Mouse (Mus musculus) lung, postnatal 36 days (tissue): ENCODE results near the gene Wdfy4.

Experiments
- DNase-seq: peaks from one replicate; pipeline ENCODE4 v3.0.0; 2022; ENCODE audit warnings: mixed read lengths

Gene Wdfy4

DNA sequence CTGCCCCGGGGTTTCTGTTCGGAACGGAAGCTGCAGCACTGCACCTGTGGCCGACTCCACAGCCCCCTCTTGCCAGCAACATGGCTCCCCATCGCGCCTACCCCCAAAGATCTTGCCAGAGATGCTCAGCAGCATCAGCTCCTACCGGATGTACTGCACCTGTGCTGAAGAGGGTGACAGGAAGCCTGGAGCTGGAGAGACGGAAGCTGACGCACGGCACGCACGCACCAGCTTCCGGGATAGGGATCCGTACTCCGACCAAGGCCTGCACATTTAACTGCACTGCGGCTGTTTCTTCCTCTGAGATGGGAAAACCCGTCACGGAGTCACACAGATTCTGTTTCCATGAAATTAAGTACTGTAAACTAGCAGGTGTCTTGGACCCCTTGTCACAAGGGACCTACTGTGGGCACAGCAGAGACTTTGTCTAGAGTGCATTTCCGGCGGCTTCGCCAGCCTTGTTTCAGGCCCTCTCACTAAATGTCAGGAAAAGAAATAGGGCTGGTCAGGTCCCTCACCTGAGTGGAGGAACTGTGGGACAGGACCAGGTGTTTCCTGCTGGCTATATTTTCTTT, 4.6 kb upstream of the Wdfy4 start:
- no peak for DNase-seq

- no peak for DNase-seq
Measured at GRCm38 (mm10) chr14:33189230-33189629, 3.9 kb upstream of the Wdfy4 start.

DNA sequence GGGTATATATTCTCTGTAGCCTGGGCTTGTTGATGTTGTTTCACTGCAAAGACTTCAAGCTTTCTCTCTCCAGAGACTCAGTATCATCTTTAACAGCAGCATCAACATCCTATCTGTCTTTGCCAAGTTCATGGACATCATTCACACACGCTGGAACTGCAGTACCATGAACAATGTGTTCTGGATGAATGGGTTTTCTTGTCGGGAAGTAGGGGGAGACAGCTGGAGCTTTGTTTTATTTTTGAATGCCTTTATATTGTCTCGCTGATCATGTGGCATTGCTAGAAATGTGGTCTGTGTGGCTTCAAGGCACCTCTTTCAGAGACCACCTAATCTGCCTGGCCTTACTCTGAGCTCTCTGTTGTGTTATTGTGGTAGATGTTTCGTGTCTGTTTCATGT, 1.9 kb upstream of the Wdfy4 start:
- DNase-seq: no peak

DNA sequence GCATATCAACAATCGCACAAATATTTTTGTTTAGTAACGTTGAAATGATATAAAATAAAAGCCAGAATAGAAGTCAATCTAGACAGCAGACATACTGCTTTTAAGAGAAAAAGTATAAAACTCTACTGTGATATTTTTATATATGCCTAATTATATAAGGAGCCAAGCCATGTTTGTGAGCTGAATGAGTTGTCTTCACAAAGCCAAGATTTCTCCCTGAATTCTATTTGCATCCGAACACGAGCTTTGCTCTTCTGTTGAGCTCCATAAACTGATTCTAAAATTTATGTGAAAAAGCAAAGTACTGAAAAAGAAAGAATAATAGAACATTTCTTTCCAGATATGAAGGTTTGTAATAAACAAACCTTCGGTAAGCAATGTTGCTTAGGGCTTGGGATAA, 5.2 kb downstream of the Wdfy4 start:
- DNase-seq: no peak

DNA sequence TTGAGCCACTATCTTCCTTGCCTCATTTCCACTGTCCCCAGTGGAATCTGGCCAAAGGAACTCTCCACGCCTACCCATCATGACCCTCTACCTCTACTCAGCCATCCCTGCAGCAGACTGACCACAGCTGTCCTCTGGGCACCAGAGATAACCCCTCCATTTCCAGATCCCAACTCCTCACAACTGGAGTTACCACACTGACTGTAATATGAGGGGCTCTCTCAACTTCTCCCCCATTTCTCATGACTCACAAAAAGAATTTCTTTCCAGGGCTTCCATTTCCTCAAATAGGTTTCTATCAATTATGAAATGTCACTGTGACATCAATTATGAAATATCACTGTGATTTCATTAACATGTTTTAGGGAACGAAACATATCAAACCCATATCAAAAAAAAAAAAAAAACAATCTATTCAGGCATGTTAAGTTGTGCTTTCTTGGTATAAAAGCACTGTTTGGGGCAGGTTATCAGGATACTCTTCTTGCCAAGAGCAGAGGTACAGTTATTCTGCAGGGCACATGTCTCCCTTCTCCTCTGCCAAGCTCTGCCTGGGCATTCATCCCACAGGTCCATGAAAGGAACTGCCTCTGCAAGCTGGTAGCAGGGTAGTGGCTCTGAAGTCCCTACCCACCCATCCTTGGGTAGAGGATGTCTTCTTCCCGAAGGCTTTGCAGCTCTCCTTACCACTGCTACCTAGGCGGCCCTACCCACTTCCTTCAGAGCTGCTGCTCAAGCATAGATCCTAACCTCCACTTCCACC, 10.1 kb downstream of the Wdfy4 start:
- DNase-seq: no peak

DNA sequence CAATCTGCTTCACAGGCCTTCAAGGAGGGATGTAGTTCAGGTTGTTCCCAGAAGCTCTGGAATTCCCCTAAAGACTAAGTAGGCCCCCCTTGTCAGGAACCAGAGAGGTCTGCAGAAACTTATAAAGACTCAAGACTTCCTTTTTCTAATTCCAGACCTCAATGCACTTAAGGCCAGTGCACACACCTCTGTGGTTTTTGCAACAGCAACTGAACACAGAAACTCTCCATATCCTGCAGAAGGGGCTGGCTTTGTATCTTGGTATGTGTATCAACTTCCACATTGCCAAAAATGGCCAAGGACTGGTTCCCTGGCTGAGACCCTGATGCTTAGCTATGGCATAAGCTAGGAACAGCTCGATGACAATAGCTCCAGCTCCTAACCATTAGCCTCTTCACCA, 13.4 kb downstream of the Wdfy4 start:
- no peak for DNase-seq

GRCm38 (mm10) chr14:33168750-33169149, 16.6 kb downstream of the Wdfy4 start:
- DNase-seq: no peak

DNA sequence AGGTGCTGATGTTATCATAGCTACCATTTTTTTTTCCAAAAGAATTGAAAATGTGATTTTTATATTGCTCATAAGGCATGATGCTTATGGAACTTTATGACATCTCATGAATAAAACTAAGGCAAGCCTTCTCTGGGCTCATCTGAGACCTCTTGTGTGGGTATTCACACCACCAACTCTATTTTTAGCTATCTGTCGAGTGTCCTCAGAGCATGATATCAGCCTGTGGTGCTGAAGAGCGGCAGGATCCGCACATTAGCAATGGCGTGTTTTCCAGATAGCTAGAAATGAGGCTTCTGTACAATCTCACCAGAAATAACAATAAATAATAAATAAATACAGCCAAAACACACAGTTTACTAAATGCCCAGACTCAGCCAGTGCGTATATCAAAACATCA, 23.1 kb downstream of the Wdfy4 start:
- DNase-seq: no peak

DNA sequence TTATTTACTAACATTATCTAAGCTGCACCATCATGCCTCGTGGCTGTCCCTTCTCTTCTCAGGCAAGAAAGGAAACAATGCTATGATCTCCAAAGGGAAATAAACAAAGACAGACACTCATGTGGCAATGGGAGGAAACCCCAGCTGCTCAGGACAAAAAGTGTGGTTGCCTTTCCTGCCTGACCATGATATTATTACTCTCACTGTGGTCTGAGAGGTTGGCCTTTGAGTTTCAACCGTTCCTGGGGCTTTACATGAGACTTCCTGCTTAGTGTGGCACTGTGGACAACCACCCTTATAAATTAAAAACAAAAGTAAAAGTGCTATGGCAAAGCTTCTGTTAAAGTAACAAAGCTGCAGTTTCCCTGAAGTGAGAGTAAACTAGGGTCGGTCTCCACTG, 27.0 kb downstream of the Wdfy4 start:
- no peak for DNase-seq

GRCm38 (mm10) chr14:33152941-33153340, 32.4 kb downstream of the Wdfy4 start:
- DNase-seq: peak; percentile 19

GRCm38 (mm10) chr14:33146287-33146686, 39.0 kb downstream of the Wdfy4 start:
- DNase-seq: peak; percentile 3

- no peak for DNase-seq
Measured at GRCm38 (mm10) chr14:33136843-33137242, 48.5 kb downstream of the Wdfy4 start.

GRCm38 (mm10) chr14:33135170-33135569, 50.1 kb downstream of the Wdfy4 start:
- no peak for DNase-seq

- no peak for DNase-seq
Measured at GRCm38 (mm10) chr14:33131044-33131758, 54.1 kb downstream of the Wdfy4 start.

DNA sequence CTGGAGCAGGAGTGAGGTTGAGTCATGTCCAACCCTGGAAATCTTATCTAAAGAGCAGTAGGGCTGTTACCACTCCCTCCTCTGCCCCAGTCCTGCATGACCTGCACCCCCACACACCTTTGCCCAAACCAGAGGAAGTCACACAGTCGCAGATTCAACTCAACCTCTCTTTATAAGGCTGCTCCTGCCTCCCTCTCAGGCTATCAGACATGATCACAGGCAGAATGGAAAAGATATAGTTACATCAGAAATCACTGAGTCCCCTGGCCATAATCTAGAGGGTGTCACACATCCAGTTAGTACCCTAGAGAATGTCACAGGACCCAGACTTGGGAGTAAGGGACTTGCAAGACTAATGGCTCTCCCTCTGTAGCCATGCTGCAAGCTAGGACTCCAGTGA, 68.7 kb downstream of the Wdfy4 start:
- DNase-seq: no peak

- no peak for DNase-seq
Measured at GRCm38 (mm10) chr14:33104809-33105208, 80.5 kb downstream of the Wdfy4 start.

GRCm38 (mm10) chr14:33101609-33102008, 83.7 kb downstream of the Wdfy4 start:
- no peak for DNase-seq

- DNase-seq: no peak
Measured at GRCm38 (mm10) chr14:33099926-33100325, 85.4 kb downstream of the Wdfy4 start.

DNA sequence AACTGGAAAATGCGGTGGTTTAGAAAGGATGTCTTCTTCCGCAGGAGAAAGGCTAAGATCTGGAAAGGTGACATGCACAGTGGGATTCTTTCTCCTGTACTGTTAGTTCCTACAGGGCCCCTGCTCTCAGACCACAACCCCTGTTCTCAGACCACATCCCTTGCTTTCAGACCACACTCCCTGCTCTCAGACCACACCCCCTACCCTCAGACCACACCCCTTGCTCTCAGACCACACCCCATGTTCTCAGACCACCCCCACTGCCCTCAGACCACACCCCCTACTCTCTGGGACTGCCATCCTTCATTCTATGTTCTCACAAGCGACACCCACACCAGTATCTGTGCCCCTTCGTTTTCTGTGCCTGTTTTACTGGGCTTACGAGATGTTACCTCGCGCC, 86.2 kb downstream of the Wdfy4 start:
- no peak for DNase-seq

GRCm38 (mm10) chr14:33096462-33096861, 88.8 kb downstream of the Wdfy4 start:
- no peak for DNase-seq

DNA sequence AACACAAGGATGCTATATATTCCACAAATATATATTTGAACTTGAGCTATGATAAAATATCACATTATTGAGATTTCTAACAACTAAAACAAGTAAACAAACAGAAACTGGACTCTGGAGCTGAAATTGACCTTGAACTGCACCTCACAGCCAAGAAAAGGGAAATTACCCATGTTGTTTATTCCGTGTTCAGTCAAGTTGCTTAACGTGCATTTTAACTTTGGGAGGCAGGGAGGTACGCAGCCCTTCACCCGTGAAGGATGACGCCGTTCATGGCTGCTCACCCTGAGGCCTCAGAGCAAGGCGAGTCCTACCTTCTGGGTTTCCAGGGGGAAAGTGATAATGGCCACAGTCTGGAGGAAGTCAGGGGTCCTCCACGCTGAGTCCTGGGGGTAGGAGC, 102.0 kb downstream of the Wdfy4 start:
- DNase-seq: no peak

DNA sequence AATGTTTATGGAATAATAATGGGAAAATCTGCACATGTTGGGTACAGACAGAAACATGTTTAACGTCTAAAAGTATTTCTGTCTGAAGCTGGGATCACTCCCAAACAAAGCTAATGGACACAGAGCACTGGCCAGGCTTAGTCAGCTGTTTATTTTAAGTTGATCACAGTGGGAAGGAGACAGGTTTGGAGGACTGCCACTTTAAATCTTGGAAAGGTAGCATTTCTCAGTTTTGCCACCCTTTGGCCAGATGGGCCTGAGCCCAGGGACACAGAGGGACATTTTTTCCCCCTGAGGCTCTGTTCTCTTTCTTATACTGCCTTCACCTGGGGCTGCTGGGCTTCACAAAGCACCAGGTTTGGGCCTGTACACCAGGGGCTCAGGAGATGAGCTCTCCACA, 103.0 kb downstream of the Wdfy4 start:
- no peak for DNase-seq

DNA sequence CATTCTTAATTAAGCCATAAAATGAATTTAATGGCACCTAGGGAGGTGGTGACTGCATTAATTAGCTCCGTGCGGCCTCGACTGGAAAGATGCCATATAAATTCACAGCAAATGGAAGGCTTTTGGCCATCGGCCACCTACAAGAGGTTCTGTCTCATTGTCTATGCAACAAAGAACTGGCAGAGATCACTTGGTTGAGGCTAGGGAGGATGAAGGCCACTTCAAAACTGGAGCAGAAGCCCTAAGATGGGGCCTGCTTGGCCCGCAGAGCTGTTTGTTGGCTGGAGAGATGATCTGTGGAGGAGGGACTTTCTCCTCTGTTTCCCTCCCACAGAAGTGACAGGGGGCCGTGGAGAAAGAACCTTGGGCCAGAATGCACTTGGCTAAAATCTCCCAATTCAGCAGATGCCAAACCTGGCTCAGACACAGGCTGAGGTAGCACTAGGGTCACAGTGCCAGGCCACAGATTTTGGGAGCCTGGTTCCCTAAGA, 103.9 kb downstream of the Wdfy4 start:
- no peak for DNase-seq

DNA sequence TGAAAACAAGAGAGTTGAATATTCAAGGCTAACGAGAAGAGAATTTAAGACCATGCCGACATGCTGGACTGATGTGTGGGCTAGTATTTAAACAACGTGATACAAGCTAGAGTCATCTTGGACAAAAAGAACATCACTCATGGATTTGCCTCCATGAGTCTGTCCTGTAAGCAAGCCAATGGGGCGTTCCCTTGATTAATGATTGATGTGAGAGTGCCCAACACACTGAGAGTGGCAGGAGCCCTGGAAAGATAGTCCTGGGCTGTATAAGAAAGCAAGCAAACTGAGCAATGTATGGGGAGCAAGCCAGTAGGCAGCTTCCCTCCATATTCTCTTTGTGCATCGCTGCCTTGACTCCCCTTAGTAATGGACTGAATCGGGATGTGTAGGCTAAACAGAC, 106.7 kb downstream of the Wdfy4 start:
- no peak for DNase-seq
